Mouse (Mus musculus) adrenal gland, adult 2 months (tissue): ENCODE results near the gene Pigyl. TPM values are rescaled to one million over a fixed set of nuclear protein-coding genes. Genes with fewer than 3 reads are reported as not detected.

Source experiments
- DNase-seq: peaks from one replicate; pipeline ENCODE4 v3.0.0; 2021
- microRNA-seq, 2 experiments: library from miRNA; unstranded; fragments of <30 nt; microRNA quantifications; one replicate each; pipeline ENCODE4 v1.2.0; 2021
- polyA plus RNA-seq: library from polyadenylated mRNA; depleted of rRNA; stranded (reverse); fragments of >200 nt; gene quantifications from 2 replicates; pipeline ENCODE4 v1.2.3, GENCODE M21; 2012; rRNA removed
- total RNA-seq, 2 experiments: library from RNA; stranded (reverse); gene quantifications; 2 replicates each; pipeline ENCODE4 v1.2.3; 2021

The Pigyl gene
- total and polyA plus RNA-seq, 3 experiments, result 34.8 to 79.6 (median 65.0) TPM

GRCm38 (mm10) chr9:22196412-22196811, 39.8 kb downstream of the Pigyl start:
- no peak for DNase-seq

Small RNAs within 50 kb of the gene (microRNA-seq; reads per million reads assigned to microRNA genes)
- gene Mir7084, result 0.22 to 0.41 reads per million in 2 experiments

Other genes starting within 250 kb of the Pigyl start
- gene Rab3d, start 238.7 kb upstream of the Pigyl start, total RNA-seq, result 10 to 100 TPM; 48.3 to 52.2 TPM
- 75.9 and 84.8 TPM in 2 replicates for gene Rab3d, start 238.7 kb upstream of the Pigyl start, polyA plus RNA-seq
- 10 to 100 TPM in 1 of 2 experiments, 1 to 10 TPM in 1; 9.4 to 10.5 TPM for gene Ccdc159, start 229.4 kb upstream of the Pigyl start, total RNA-seq
- gene Ccdc159, start 229.4 kb upstream of the Pigyl start, polyA plus RNA-seq, result 17.3 and 24.5 TPM in 2 replicates
- 100 to 1,000 TPM; 381 to 452 TPM for gene Tmem205, start 229.3 kb upstream of the Pigyl start, total RNA-seq
- gene Tmem205, start 229.3 kb upstream of the Pigyl start, polyA plus RNA-seq, result 1,222 and 1,525 TPM in 2 replicates
- gene Plppr2, start 219.8 kb upstream of the Pigyl start, total RNA-seq, result 10 to 100 TPM; 21.7 to 31.7 TPM
- 120 and 147 TPM in 2 replicates for gene Plppr2, start 219.8 kb upstream of the Pigyl start, polyA plus RNA-seq
- gene Swsap1, start 201.1 kb upstream of the Pigyl start, total RNA-seq, result 10 to 100 TPM; 14.2 to 18.6 TPM
- 12.4 and 20.2 TPM in 2 replicates for gene Swsap1, start 201.1 kb upstream of the Pigyl start, polyA plus RNA-seq
- gene Epor, start 193.3 kb upstream of the Pigyl start, total RNA-seq, result 1 to 10 TPM; 1.5 to 2.7 TPM
- gene Epor, start 193.3 kb upstream of the Pigyl start, polyA plus RNA-seq, result 3.7 and 6.0 TPM in 2 replicates
- 10 to 100 TPM; 14.2 to 46.9 TPM for gene Rgl3, start 167.4 kb upstream of the Pigyl start, total RNA-seq
- 137 and 177 TPM in 2 replicates for gene Rgl3, start 167.4 kb upstream of the Pigyl start, polyA plus RNA-seq
- 1 to 10 TPM in 1 of 2 experiments, under 1 TPM in 1; 0.73 to 1.0 TPM for gene Ccdc151, start 154.2 kb upstream of the Pigyl start, total RNA-seq
- gene Ccdc151, start 154.2 kb upstream of the Pigyl start, polyA plus RNA-seq, result 0.47 and 0.73 TPM in 2 replicates
- 100 to 1,000 TPM; 166 to 175 TPM for gene Prkcsh, start 154.0 kb upstream of the Pigyl start, total RNA-seq
- gene Prkcsh, start 154.0 kb upstream of the Pigyl start, polyA plus RNA-seq, result 136 and 209 TPM in 2 replicates
- gene Elavl3, start 104.8 kb upstream of the Pigyl start, total RNA-seq, result 1 to 10 TPM; 2.1 to 2.4 TPM
- 1.3 and 1.7 TPM in 2 replicates for gene Elavl3, start 104.8 kb upstream of the Pigyl start, polyA plus RNA-seq
- not detected for gene Gm49318, start 85.6 kb upstream of the Pigyl start, total RNA-seq
- gene Gm49318, start 85.6 kb upstream of the Pigyl start, polyA plus RNA-seq, result not detected in 2 replicates
- gene Zfp653, start 85.5 kb upstream of the Pigyl start, total RNA-seq, result 1 to 10 TPM; 8.0 to 8.5 TPM
- 19.3 and 20.7 TPM in 2 replicates for gene Zfp653, start 85.5 kb upstream of the Pigyl start, polyA plus RNA-seq
- 10 to 100 TPM; 50.9 to 70.8 TPM for gene Ecsit, start 71.4 kb upstream of the Pigyl start, total RNA-seq
- 52.6 and 65.2 TPM in 2 replicates for gene Ecsit, start 71.4 kb upstream of the Pigyl start, polyA plus RNA-seq
- gene Cnn1, start 57.6 kb upstream of the Pigyl start, total RNA-seq, result 1 to 10 TPM in 1 of 2 experiments, under 1 TPM in 1; 0.58 to 3.8 TPM
- 1.1 and 1.8 TPM in 2 replicates for gene Cnn1, start 57.6 kb upstream of the Pigyl start, polyA plus RNA-seq
- gene Elof1, start 39.7 kb upstream of the Pigyl start, total RNA-seq, result 10 to 100 TPM; 73.9 to 90.9 TPM
- 157 and 159 TPM in 2 replicates for gene Elof1, start 39.7 kb upstream of the Pigyl start, polyA plus RNA-seq
- 10 to 100 TPM; 65.9 to 86.3 TPM for gene Acp5, start 21.1 kb upstream of the Pigyl start, total RNA-seq
- gene Acp5, start 21.1 kb upstream of the Pigyl start, polyA plus RNA-seq, result 93.2 and 189 TPM in 2 replicates
- 1 to 10 TPM; 1.8 to 3.9 TPM for gene Zfp872, start 31.2 kb downstream of the Pigyl start, total RNA-seq
- gene Zfp872, start 31.2 kb downstream of the Pigyl start, polyA plus RNA-seq, result 0.11 and 0.16 TPM in 2 replicates
- gene Zfp809, start 68.9 kb downstream of the Pigyl start, total RNA-seq, result 10 to 100 TPM; 31.8 to 52.5 TPM
- 11.9 and 26.1 TPM in 2 replicates for gene Zfp809, start 68.9 kb downstream of the Pigyl start, polyA plus RNA-seq
- 1 to 10 TPM in 1 of 2 experiments, under 1 TPM in 1; 0.58 to 1.1 TPM for gene Zfp599, start 103.0 kb downstream of the Pigyl start, total RNA-seq
- 0.04 TPM in 1 of 2 replicates, not detected in the other for gene Zfp599, start 103.0 kb downstream of the Pigyl start, polyA plus RNA-seq
- gene Zfp810, start 150.8 kb downstream of the Pigyl start, total RNA-seq, result 10 to 100 TPM in 1 of 2 experiments, 1 to 10 TPM in 1; 5.7 to 11.0 TPM
- 1.8 and 2.2 TPM in 2 replicates for gene Zfp810, start 150.8 kb downstream of the Pigyl start, polyA plus RNA-seq
- 1 to 10 TPM; 3.5 to 3.6 TPM for gene Anln, start 232.3 kb downstream of the Pigyl start, total RNA-seq
- gene Anln, start 232.3 kb downstream of the Pigyl start, polyA plus RNA-seq, result 0.29 and 0.48 TPM in 2 replicates